Mouse (Mus musculus) hindbrain, embryonic 16.5 days (tissue): ENCODE measurements around the gene Mlst8. TPM values are rescaled to one million over a fixed set of nuclear protein-coding genes. Genes with fewer than 3 reads are reported as not detected.

ENCODE experiments used
- ATAC-seq: fragments of 200-750 bp; cut with Nextera tagmentation; 2 replicates; pipeline ENCODE4 v1.8.0; 2017; ENCODE audit warnings: moderate TSS enrichment, moderate library complexity
- H3K27ac ChIP-seq: fragments of 300-500 bp; sonication (generic); 2 replicates; pipeline ENCODE4 v1.5.1; 2014; ENCODE audit warnings: low read depth, mild to moderate bottlenecking, control low read depth, low read length, moderate library complexity
- H3K27me3 ChIP-seq: fragments of 300-500 bp; sonication (generic); replicated peaks from 2 replicates; pipeline ENCODE4 v1.6.1; 2014; ENCODE audit warnings: low read length; ENCODE audit not compliant: control insufficient read depth, insufficient read depth
- H3K36me3 ChIP-seq: fragments of 300-500 bp; sonication (generic); 2 replicates; pipeline ENCODE4 v1.6.1; 2014; ENCODE audit warnings: mild to moderate bottlenecking, low read length, moderate library complexity, mixed read lengths; ENCODE audit not compliant: control insufficient read depth, insufficient read depth
- H3K4me1 ChIP-seq: fragments of 300-500 bp; sonication (generic); 2 replicates; pipeline ENCODE4 v1.6.1; 2014; ENCODE audit warnings: low read depth, low read length; ENCODE audit not compliant: control insufficient read depth, insufficient read depth
- H3K4me2 ChIP-seq: fragments of 300-500 bp; sonication (generic); 2 replicates; pipeline ENCODE4 v1.6.1; 2014; ENCODE audit warnings: mild to moderate bottlenecking, low read length, control low read depth, moderate library complexity
- H3K4me3 ChIP-seq: fragments of 300-500 bp; sonication (generic); 2 replicates; pipeline ENCODE4 v1.5.1; 2014; ENCODE audit warnings: mild to moderate bottlenecking, low read length, control low read depth, moderate library complexity
- H3K9ac ChIP-seq: fragments of 300-500 bp; sonication (generic); 2 replicates; pipeline ENCODE4 v1.6.1; 2014; ENCODE audit warnings: low read depth, mild to moderate bottlenecking, control low read depth, low read length, moderate library complexity
- H3K9me3 ChIP-seq: fragments of 300-500 bp; sonication (generic); 2 replicates; pipeline ENCODE4 v1.6.1; 2014; ENCODE audit warnings: mild to moderate bottlenecking, low read length, moderate library complexity; ENCODE audit not compliant: control insufficient read depth
- WGBS: fragments of 180-500 bp; shearing (Covaris S2); extraction: QIAGEN DNeasy Blood & Tissue Kit; methylation state at CpG from one replicate; pipeline ENCODE4 v1.1.7; 2014; 5-methylcytosine and 5-hydroxymethylcytosine counted together
- polyA plus RNA-seq: library from polyadenylated mRNA; unstranded; fragments of >200 nt; fragmentation: Nextera tagmentation; extraction: Ambion mirVana; gene quantifications from 2 replicates; pipeline ENCODE4 v1.2.1, GENCODE M21; 2015

The Mlst8 gene
- polyA plus RNA-seq, 1 experiment from 2014 or later, result 36.2 TPM

GRCm38 (mm10) chr17:24494627-24495335, 15.9 kb upstream of the Mlst8 start:
- peak; percentile 82 for ATAC-seq
- Histone ChIP-seq H3K9me3 (no peaks in the 10 kb centered on the region), H3K27me3 (no peaks in the 10 kb centered on the region), H3K27ac (peak overlapping the region; percentile 9), H3K36me3 (peaks cover 26% of the 10 kb centered on the region), H3K4me2 (no peak overlapping the region), H3K4me1 (peaks cover 18% of the 10 kb centered on the region), H3K4me3 (no peak overlapping the region), H3K9ac (no peak overlapping the region)
- WGBS, result 41% methylated on average over 2 of the region's 2 CpGs

GRCm38 (mm10) chr17:24490399-24490798, 11.5 kb upstream of the Mlst8 start:
- 55% methylated on average over 4 of the region's 4 CpGs for WGBS
- ATAC-seq, result no peak
- H3K4me1 ChIP-seq, result peaks cover 28% of the 10 kb centered on the region

GRCm38 (mm10) chr17:24489265-24490030, 10.6 kb upstream of the Mlst8 start:
- H3K27me3 ChIP-seq, result no peaks in the 10 kb centered on the region
- peak; percentile 55 for ATAC-seq
- peak overlapping the region; percentile 69 for H3K4me3 ChIP-seq
- H3K27ac ChIP-seq, result peak overlapping the region; percentile 94
- H3K9me3 ChIP-seq, result no peaks in the 10 kb centered on the region
- no peaks in the 10 kb centered on the region for H3K36me3 ChIP-seq
- H3K4me1 ChIP-seq, result peaks cover 29% of the 10 kb centered on the region
- WGBS, result 13% methylated on average over 19 of the region's 19 CpGs
- peak overlapping the region; percentile 83 for H3K4me2 ChIP-seq
- H3K9ac ChIP-seq, result peak overlapping the region; percentile 84

More at GRCm38 (mm10) chr17:24490399-24490798, 11.5 kb upstream of the Mlst8 start:
- Histone ChIP-seq H3K4me3 (peak overlapping the region; percentile 69), H3K27ac (peak overlapping the region; percentile 94; the same call in 1 of the 2 replicates), H3K36me3 (no peaks in the 10 kb centered on the region), H3K4me2 (peak overlapping the region; percentile 83), H3K9ac (peak overlapping the region; percentile 24; the same call in 1 of the 2 replicates), H3K9me3 (no peaks in the 10 kb centered on the region), H3K27me3 (no peaks in the 10 kb centered on the region)

- Histone ChIP-seq H3K27me3 (no peaks in the 10 kb centered on the region), H3K36me3 (no peaks in the 10 kb centered on the region), H3K4me2 (peak overlapping the region; percentile 83), H3K27ac (peak overlapping the region; percentile 94), H3K9me3 (no peaks in the 10 kb centered on the region), H3K4me1 (peaks cover 29% of the 10 kb centered on the region), H3K9ac (peak overlapping the region; percentile 84), H3K4me3 (peak overlapping the region; percentile 69)
- WGBS, result under 1% methylated on average over 48 of the region's 81 CpGs
- ATAC-seq, result peak; percentile 76
Measured at GRCm38 (mm10) chr17:24488662-24489264, 9.9 kb upstream of the Mlst8 start.

- Histone ChIP-seq H3K9me3 (no peaks in the 10 kb centered on the region), H3K4me1 (peaks cover 29% of the 10 kb centered on the region), H3K36me3 (no peaks in the 10 kb centered on the region), H3K4me3 (peak within 1 kb of the TSS; percentile 69), H3K27ac (peak within 1 kb of the TSS; percentile 94), H3K27me3 (no peaks in the 10 kb centered on the region), H3K9ac (peak within 1 kb of the TSS; percentile 84), H3K4me2 (peak within 1 kb of the TSS; percentile 83)
- ATAC-seq, result peak; percentile 63
- under 1% methylated on average over 39 of the region's 45 CpGs for WGBS
Measured at GRCm38 (mm10) chr17:24488186-24488661, 9.3 kb upstream of the Mlst8 start, which contains the start of gene Caskin1. Gene Caskin1 (plus strand): TSS chr17:24488601.

GRCm38 (mm10) chr17:24485090-24485860, 6.4 kb upstream of the Mlst8 start:
- no peak overlapping the region for H3K4me2 ChIP-seq
- 43% methylated on average over 11 of the region's 11 CpGs for WGBS
- H3K9ac ChIP-seq, result peak overlapping the region; percentile 50

GRCm38 (mm10) chr17:24483495-24483894, 4.6 kb upstream of the Mlst8 start:
- Histone ChIP-seq H3K9ac (no peak overlapping the region), H3K4me3 (no peak overlapping the region), H3K36me3 (no peaks in the 10 kb centered on the region), H3K9me3 (no peaks in the 10 kb centered on the region), H3K27me3 (no peaks in the 10 kb centered on the region), H3K4me2 (no peak overlapping the region), H3K27ac (no peak overlapping the region), H3K4me1 (peaks cover 17% of the 10 kb centered on the region)
- ATAC-seq, result no peak
- 67% methylated on average over 3 of the region's 3 CpGs for WGBS

More at GRCm38 (mm10) chr17:24485090-24485860, 6.4 kb upstream of the Mlst8 start:
- Histone ChIP-seq H3K27me3 (no peaks in the 10 kb centered on the region), H3K4me1 (peaks cover 19% of the 10 kb centered on the region), H3K36me3 (no peaks in the 10 kb centered on the region), H3K9me3 (no peaks in the 10 kb centered on the region), H3K27ac (peak overlapping the region; percentile 64), H3K4me3 (no peak overlapping the region; the same call in 1 of the 2 replicates)
- ATAC-seq, result 0 out of 2 replicates have a peak, but pooled peaks have one; percentile 8

- Histone ChIP-seq H3K9me3 (no peaks in the 10 kb centered on the region), H3K36me3 (0 out of 2 replicates have a peak, but pooled peaks cover 6% of the 10 kb centered on the region), H3K4me2 (no peak overlapping the region), H3K4me3 (no peak overlapping the region), H3K9ac (no peak overlapping the region), H3K27me3 (no peaks in the 10 kb centered on the region), H3K27ac (no peak overlapping the region), H3K4me1 (peaks cover 20% of the 10 kb centered on the region)
- no peak for ATAC-seq
- WGBS, result 95% methylated on average over 20 of the region's 20 CpGs
Measured at GRCm38 (mm10) chr17:24481027-24481815, 2.3 kb upstream of the Mlst8 start.
